Mouse (Mus musculus) frontal cortex, postnatal 25 days (tissue): Measurements from ENCODE around the gene Gm48552.
A peak's percentile ranks its signal among the peaks of the same experiment; 100 is the strongest.

Experiments used
- DNase-seq, 2 experiments: peaks; one replicate each; pipeline ENCODE4 v3.0.0; 2022; ENCODE audit warnings: low spot score in 2 of 2

The Gm48552 gene

GRCm38 (mm10) chr10:81405588-81406201 is 16.9 kb downstream of the Gm48552 start:
- DNase-seq = no peak

GRCm38 (mm10) chr10:81406504-81407440 is 18.0 kb downstream of the Gm48552 start:
- no peak for DNase-seq

GRCm38 (mm10) chr10:81407539-81408423 is 19.0 kb downstream of the Gm48552 start:
- peak in 1 of 2 experiments; percentile 54 for DNase-seq

GRCm38 (mm10) chr10:81408424-81408729 is 19.6 kb downstream of the Gm48552 start:
- no peak for DNase-seq

GRCm38 (mm10) chr10:81408871-81409291 is 20.1 kb downstream of the Gm48552 start:
- DNase-seq = peak in 1 of 2 experiments; percentile 63

GRCm38 (mm10) chr10:81409330-81409729 is 20.5 kb downstream of the Gm48552 start:
- DNase-seq = no peak

- no peak for DNase-seq
These were observed 21.5 kb downstream of the Gm48552 start for GRCm38 (mm10) chr10:81410350-81410749.

- DNase-seq = no peak
These were observed 22.2 kb downstream of the Gm48552 start for GRCm38 (mm10) chr10:81410981-81411380.

GRCm38 (mm10) chr10:81411471-81412400 is 22.9 kb downstream of the Gm48552 start:
- no peak for DNase-seq

GRCm38 (mm10) chr10:81412586-81413309 is 23.9 kb downstream of the Gm48552 start:
- DNase-seq = no peak

- peak in 1 of 2 experiments; percentile 81 for DNase-seq
These were observed 24.8 kb downstream of the Gm48552 start for GRCm38 (mm10) chr10:81413310-81414261.

- DNase-seq = no peak
These were observed 25.9 kb downstream of the Gm48552 start for GRCm38 (mm10) chr10:81414682-81415081.

GRCm38 (mm10) chr10:81415146-81415545 is 26.3 kb downstream of the Gm48552 start:
- DNase-seq = no peak

GRCm38 (mm10) chr10:81415549-81416310 is 26.9 kb downstream of the Gm48552 start:
- no peak for DNase-seq

- DNase-seq = peak; percentile 59 to 80
These were observed 27.9 kb downstream of the Gm48552 start for GRCm38 (mm10) chr10:81416581-81417226.

- DNase-seq = no peak
These were observed 28.7 kb downstream of the Gm48552 start for GRCm38 (mm10) chr10:81417227-81418215.
